26 mouse cellular contexts compared by ENCODE assay signal in the genomic region with DNA sequence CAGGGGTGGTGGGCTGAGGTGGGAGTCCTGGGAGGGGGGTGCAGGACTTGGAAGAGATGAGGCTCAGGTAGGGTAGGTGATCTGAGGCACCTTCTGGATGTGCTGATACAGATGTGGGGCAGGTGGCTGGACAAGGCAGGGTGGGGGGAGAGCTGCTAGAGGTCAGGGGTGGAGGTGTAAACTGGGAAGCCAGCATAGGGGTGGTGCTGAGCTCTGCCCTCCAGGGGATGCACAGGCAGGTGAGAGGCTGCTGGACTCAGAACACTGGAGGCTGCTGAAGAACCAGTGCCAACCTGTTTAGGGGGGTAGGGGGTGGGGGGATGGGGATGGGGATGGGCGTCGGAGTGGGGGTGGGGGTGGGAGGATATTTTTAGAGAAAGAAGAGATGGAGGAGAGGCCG. TPM values are rescaled to one million over a fixed set of nuclear protein-coding genes. Genes with fewer than 3 reads are reported as not detected.
DNase-seq lines count a peak whose midpoint lies in the region; ATAC-seq and TF ChIP-seq lines count a peak whose summit lies in the region.
"Had no signal": no experiment of that assay in that cellular context is flagged by ENCODE, and none has a peak within 500 bp of the region (broad histone marks: within the 10 kb centered on the region; RNA-seq: fewer than 3 reads in every experiment).

No protein-coding gene starts in this region.

- peak overlapping the region; percentile 91 for H3K27ac ChIP-seq in ES-Bruce4 (ENCODE audit: insufficient read depth, low read length)
- H3K27ac ChIP-seq in ES-E14 (ENCODE audit: insufficient read depth, low read depth, low read length, poor library complexity, severe bottlenecking): peak overlapping the region; percentile 5; the same call in 1 of the 2 replicates
- no peak overlapping the region for H3K27ac ChIP-seq in hindbrain, embryonic 14.5 days

- H3K9ac ChIP-seq in ES-Bruce4 (ENCODE audit: low read depth, poor library complexity, severe bottlenecking) (no peak overlapping the region), ES-E14 (ENCODE audit: insufficient read depth, low read depth, low read length, poor library complexity, severe bottlenecking) (no peak overlapping the region)
- H3K9ac ChIP-seq in hindbrain, embryonic 14.5 days: no peak overlapping the region

- DNase-seq in ES-CJ7 (ENCODE audit: low read depth, low spot score): peak; percentile 56
- DNase-seq in ES-E14 (ENCODE audit: low read depth, low spot score): no peak
- no peak for DNase-seq in layer of hippocampus, postnatal 14 days (ENCODE audit: low spot score in 2 of 2)
- no peak for DNase-seq in gastrocnemius, postnatal 25 days
- DNase-seq in hindbrain, embryonic 14.5 days (ENCODE audit: low spot score): no peak
- no peak for DNase-seq in ovary, postnatal 36 days (ENCODE audit: low spot score)
- DNase-seq: adrenal gland, adult 2 months; adrenal gland, adult 8-10 months; adrenal gland, postnatal 10 days; adrenal gland, postnatal 14 days; adrenal gland, postnatal 25 days; adrenal gland, postnatal 36 days; B cell, adult 2 months; cerebellum, adult 11 months; cerebellum, adult 11-12 months; cerebellum, adult 18-20 months; cerebellum, adult 2 months; cerebellum, adult 8-10 months; cerebellum, adult 9-10 months had no signal

- H3K4me2 ChIP-seq in hindbrain, embryonic 14.5 days (replicated peaks): no peak overlapping the region

- H3K36me3 ChIP-seq in E14TG2a.4 (ENCODE audit: insufficient read depth, low read length) (no peaks in the 10 kb centered on the region), ES-Bruce4 (ENCODE audit: control insufficient read depth, insufficient read depth, low read length, poor library complexity, severe bottlenecking) (no peaks in the 10 kb centered on the region), ES-E14 (ENCODE audit: control insufficient read depth, insufficient read depth, low read length, poor library complexity, severe bottlenecking) (no peaks in the 10 kb centered on the region; the same call in 1 of the 2 replicates)
- H3K36me3 ChIP-seq in hindbrain, embryonic 14.5 days (replicated peaks; ENCODE audit: control insufficient read depth, insufficient read depth): no peaks in the 10 kb centered on the region
- H3K36me3 ChIP-seq: G1E had no signal

- H3K27me3 ChIP-seq in E14TG2a.4 (ENCODE audit: insufficient read depth, low read length): peaks cover 49% of the 10 kb centered on the region
- no peaks in the 10 kb centered on the region for H3K27me3 ChIP-seq in ES-Bruce4 (ENCODE audit: control insufficient read depth, insufficient read depth, low read length, poor library complexity, severe bottlenecking)
- H3K27me3 ChIP-seq in hindbrain, embryonic 14.5 days (ENCODE audit: control insufficient read depth, insufficient read depth, low read length): peaks cover 33% of the 10 kb centered on the region

- no peak for TF ChIP-seq POLR2A in ES-Bruce4 (IDR thresholded peaks at IDR 0.05; ENCODE audit: insufficient read depth, low read length)

- H3K9me3 ChIP-seq in E14TG2a.4 (ENCODE audit: low read length): peaks cover 5% of the 10 kb centered on the region
- no peaks in the 10 kb centered on the region for H3K9me3 ChIP-seq in ES-Bruce4 (replicated peaks; ENCODE audit: control insufficient read depth, insufficient read depth, low read length, poor library complexity, severe bottlenecking)
- H3K9me3 ChIP-seq in ES-E14 (ENCODE audit: control insufficient read depth, insufficient read depth, low read depth, low read length): no peaks in the 10 kb centered on the region
- H3K9me3 ChIP-seq in hindbrain, embryonic 14.5 days (ENCODE audit: control insufficient read depth, low read length): no peaks in the 10 kb centered on the region

- TF ChIP-seq EP300 in ES-Bruce4 (IDR thresholded peaks at IDR 0.05; ENCODE audit: insufficient read depth, low read depth, low read length): peak; percentile 98

- H3K4me3 ChIP-seq in E14TG2a.4 (replicated peaks; ENCODE audit: low read length): 0 out of 2 replicates have a peak overlapping the region, but pooled peaks have one; percentile 13
- no peak overlapping the region for H3K4me3 ChIP-seq in ES-Bruce4 (ENCODE audit: low read depth, low read length)
- H3K4me3 ChIP-seq in ES-E14 (ENCODE audit: insufficient read depth in 1 of 2, low read depth in 1 of 2, low read length in 2 of 2, poor library complexity in 1 of 2, severe bottlenecking in 1 of 2): no peak overlapping the region
- H3K4me3 ChIP-seq in hindbrain, embryonic 14.5 days (replicated peaks; ENCODE audit: low read length): no peak overlapping the region

- H3K4me1 ChIP-seq in E14TG2a.4 (replicated peaks; ENCODE audit: low read depth, low read length) (peaks cover 74% of the 10 kb centered on the region), ES-Bruce4 (ENCODE audit: control insufficient read depth, insufficient read depth, low read length) (peaks cover 13% of the 10 kb centered on the region), ES-E14 (ENCODE audit: control insufficient read depth in 2 of 2, insufficient read depth in 2 of 2, low read length in 2 of 2, poor library complexity in 1 of 2) (peaks cover 4 to 27% of the 10 kb centered on the region in 2 experiments; a peak in 3 of 4 replicates)
- H3K4me1 ChIP-seq in hindbrain, embryonic 14.5 days (replicated peaks; ENCODE audit: control insufficient read depth, insufficient read depth, low read length): no peaks in the 10 kb centered on the region; the same call in 1 of the 2 replicates

- 89% methylated on average over 3 of the region's 3 CpGs for WGBS in hindbrain, embryonic 14.5 days

- TF ChIP-seq CTCF in E14TG2a.4 (conservative IDR thresholded peaks at IDR 0.05; ENCODE audit: low read length) (no peak), ES-Bruce4 (IDR thresholded peaks at IDR 0.05; ENCODE audit: low read depth, low read length) (no peak)

- ATAC-seq in hindbrain, embryonic 14.5 days (ENCODE audit: low FRiP score): no peak
- ATAC-seq: activated CD4-positive, CD25-positive, alpha-beta regulatory T cell, adult 4 months; CD4-positive, CD25-positive, alpha-beta regulatory T cell, adult 4 months; Patski had no signal

- in situ Hi-C loops in ES-E14 (cut with MboI; ENCODE audit: low sequenced_read_pairs in 2 of 2, unreplicated experiment in 2 of 2): loop anchor here (5.0 to 25.0 kb wide), 3 partner anchors 53 to 263 kb away; no protein-coding TSS in a partner anchor

TF ChIP-seq in ES-E14, 5 proteins besides CTCF, POLR2A, EP300 and RAD21:
- TF ChIP-seq HCFC1 (IDR thresholded peaks at IDR 0.05; ENCODE audit: borderline replicate concordance, insufficient read depth, low read length): no peak
- TF ChIP-seq MAFK (IDR thresholded peaks at IDR 0.05; ENCODE audit: insufficient read depth, low read depth, low read length): no peak
- no peak for TF ChIP-seq ZNF384 (IDR thresholded peaks at IDR 0.05; ENCODE audit: low read depth, low read length)
- TF ChIP-seq ZC3H11A (IDR thresholded peaks at IDR 0.05; ENCODE audit: borderline replicate concordance, low read depth, low read length): no peak
- TF ChIP-seq CHD2 (IDR thresholded peaks at IDR 0.05; ENCODE audit: low read depth, low read length): no peak

RNA-seq across cellular contexts. Expression of gene Kctd15, which starts 14.2 kb away (rescaled TPM):
- 23.9 and 33.7 TPM in 2 replicates for polyA plus RNA-seq in ES-Bruce4 (2011; ENCODE audit: insufficient read depth, insufficient read length, low read depth, missing spikeins)
- 15.9 and 18.1 TPM in 2 replicates for total RNA-seq in ES-E14 (2012; rRNA removed)
- total RNA-seq in layer of hippocampus, postnatal 14 days (2021): 10 to 100 TPM; 15.9 to 16.4 TPM
- total RNA-seq in gastrocnemius, postnatal 25 days (2021): 10 to 100 TPM; 32.5 to 36.8 TPM
- 12.3 and 13.0 TPM in 2 replicates for polyA plus RNA-seq in hindbrain, embryonic 14.5 days (2014; fragmentation: Nextera tagmentation; extraction: Ambion mirVana)
- total RNA-seq: MEL had no signal
- polyA plus RNA-seq: activated CD4-positive, CD25-positive, alpha-beta regulatory T cell, adult 4 months; CD4-positive, CD25-positive, alpha-beta regulatory T cell, adult 4 months; G1E had no signal
